Mouse (Mus musculus): Measurements from ENCODE around the gene Dolk. TPM values are rescaled to one million over a fixed set of nuclear protein-coding genes. Genes with fewer than 3 reads are reported as not detected.
A peak's percentile ranks its signal among the peaks of the same experiment; 100 is the strongest.

Gene Dolk
- 10 to 100 TPM; 25.9 to 28.6 TPM for total RNA-seq (2021)

DNA sequence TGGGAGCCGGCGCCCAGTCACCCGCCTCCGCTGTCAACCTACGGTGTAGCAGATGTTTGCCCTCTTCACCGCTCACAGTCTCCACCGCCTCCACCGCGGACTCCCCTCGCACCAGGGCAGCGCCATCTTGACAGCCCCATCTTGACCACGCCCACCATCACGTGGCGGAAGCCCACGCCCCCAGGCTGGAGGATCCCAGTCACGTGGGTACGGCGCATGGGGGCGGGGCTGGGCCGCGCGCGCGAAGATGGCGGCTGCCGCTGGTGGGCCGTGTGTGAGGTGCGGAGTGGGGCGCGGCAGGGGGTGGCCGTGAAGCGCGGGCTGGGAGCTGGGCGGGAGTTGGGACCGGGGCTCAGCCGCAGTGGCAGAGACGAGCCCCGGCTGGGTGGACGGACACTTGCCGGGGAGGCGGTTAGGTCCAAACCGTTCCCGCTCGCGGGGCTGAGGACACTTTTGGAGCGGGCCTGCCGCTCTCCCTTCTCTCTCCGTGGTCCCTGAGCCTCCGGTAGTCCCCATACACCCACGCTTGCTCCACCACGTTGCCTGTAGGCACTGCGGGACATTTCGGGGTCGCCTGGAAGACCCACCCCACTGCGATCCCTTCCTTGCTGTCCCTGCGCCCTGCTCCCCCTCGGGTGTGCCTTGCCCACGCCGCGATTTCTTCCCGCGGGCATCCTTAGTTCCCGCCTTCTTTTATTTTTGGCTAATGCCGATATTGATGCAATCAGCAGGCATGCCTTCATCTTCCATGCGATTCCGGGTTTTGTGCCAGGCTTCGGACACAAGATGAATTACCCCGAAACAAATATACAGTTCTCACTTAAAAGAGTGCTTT is at the start of gene Dolk, which contains the start of gene Nup188:
Gene Dolk (minus strand): TSS at position 143 of the 835 bp plus-strand sequence.
Gene Nup188 (plus strand): TSS at position 206 of the 835 bp plus-strand sequence.
- intact Hi-C loops (cut with DNase I): loop anchor here (5.0 kb wide), 1 partner anchor 159 kb away; no protein-coding TSS in a partner anchor
- DNase-seq: peak; percentile 97 to 99

DNA sequence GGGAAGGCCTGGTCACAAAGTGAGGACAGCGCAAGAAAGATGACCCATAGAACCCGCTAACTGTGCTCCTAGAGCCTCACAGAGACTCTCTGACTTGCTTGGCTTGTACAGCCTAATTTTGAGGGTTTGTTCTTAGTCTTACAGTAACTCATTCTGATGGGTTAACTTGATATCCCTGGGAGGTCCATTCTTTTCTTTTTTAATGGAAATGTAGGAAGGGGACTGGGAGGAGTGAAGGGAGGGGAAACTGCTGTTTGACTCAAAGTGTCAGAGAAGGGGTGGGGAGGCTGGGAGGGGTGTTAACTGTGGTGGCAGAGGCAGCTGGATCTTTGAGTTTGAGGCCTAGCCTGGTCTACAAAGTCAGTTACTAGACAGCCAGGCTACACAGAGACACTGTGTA is 49.2 kb upstream of the Dolk start:
- intact Hi-C loops (cut with DNase I): no loop called here
- no peak for DNase-seq

DNA sequence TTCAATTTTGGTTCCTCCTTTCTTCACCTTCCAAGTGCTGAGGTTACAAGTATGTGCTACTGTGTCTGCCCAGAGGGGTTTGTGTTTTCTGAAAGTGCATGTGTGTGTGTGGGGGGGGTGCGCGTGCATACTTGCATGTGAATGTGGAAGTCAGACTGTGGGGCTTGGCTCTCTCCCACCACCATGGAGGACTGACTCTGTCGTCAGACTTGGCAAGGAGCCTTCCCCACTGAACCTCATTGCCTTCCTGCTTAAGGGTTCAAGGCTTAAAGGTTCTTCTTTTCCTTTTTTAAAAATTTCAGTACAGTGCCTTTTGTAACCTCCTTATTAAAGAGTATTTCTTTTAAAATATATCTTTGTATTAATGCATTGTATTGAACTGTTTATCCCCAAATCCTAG is 42.7 kb upstream of the Dolk start:
- DNase-seq: no peak
- intact Hi-C loops (cut with DNase I): no loop called here

DNA sequence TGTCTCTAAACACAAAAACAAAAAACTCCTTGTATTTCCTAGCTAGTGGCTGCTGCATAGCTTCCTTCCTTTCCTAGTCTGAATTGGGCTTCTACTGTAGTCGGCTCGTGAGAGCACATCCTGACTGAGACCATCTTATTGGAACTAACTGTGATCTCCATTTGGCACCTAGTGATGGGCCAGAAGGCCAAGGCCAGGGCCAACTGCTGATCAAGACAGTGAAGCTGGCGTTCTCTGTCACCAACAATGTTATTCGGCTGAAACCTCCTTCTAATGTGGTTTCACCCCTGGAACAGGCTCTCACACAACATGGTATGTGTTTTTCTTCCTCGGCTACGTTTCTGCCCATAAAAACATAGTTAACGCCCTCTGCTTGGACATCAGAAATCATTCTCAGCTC is 41.1 kb upstream of the Dolk start:
- no peak for DNase-seq
- intact Hi-C loops (cut with DNase I): no loop called here

DNA sequence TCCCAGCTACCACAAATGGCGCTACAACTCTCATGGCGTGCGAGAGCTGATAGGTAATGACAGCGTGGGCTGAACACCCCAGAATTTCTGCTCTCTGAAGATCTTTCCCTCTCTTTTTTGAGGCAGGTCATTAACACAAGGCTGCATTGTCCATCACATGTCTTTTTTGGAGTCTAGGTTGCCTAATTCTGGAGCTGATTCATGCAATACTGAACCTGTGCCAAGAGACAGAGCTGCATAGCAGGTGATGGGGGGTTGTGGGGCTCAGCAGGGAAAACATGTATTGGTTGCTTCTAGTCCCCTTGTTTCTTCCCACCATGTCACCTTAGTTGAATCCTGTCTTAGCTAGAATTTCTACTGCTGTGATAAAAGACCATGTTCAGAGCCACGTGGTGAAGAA is 39.2 kb upstream of the Dolk start:
- intact Hi-C loops (cut with DNase I): no loop called here
- no peak for DNase-seq

DNA sequence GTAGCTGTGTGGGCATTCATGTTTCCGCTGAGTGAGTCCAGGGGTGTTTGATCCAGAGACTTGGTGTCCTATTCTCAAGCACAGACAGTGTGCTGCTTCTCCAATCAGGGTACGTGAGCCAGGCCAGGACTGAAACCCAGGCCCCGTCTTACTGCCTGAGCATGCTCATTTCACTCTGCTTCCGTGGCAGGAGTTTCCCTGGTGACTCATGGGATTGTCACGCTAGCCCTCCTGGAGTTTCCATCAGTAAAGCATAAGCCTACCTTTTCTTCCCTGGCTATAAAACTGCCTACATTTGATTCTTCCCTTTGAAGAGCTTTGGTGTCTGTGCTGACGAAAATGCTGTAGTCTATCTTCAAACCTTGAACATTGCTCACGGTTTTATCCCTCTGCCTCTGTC is 37.0 kb upstream of the Dolk start:
- DNase-seq: no peak
- intact Hi-C loops (cut with DNase I): no loop called here

DNA sequence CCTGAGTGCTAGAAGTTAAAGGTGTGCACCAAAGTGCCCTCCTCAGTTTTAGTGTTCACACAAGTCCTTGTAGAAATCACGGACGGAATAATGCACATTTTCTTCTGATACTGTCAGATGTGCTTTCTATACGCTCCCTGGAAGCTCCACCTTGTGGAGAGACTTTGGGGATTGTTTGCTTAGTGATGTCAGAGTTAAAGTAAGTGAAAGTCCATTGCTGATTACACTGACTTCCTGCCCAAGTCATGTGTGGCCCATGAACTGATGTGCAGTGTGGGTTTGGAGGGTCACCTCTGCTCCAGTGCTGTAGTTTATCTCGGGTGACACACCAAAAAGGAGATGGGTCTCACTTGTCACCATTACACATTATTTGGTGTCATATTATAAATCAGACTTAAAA is 33.1 kb upstream of the Dolk start:
- DNase-seq: no peak
- intact Hi-C loops (cut with DNase I): no loop called here

DNA sequence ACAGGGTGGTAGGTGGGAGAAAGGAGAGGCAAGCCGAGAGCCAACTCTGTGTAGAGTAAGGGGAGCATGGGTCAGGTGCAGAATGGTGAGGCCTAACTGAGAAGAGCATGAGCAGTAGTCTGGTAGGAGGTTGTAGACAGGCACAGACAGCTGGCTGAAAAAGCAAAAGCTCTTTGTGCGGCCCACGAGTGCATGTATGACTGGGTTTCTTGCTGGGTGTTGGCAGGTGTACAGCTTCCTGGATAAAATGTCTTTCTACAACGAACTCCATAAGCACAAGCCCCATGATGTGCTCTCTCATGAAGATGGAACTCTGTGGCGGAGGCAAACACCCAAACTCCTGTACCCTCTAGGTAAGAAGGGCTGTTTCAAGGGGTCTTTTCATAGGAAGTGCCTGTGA is 30.8 kb upstream of the Dolk start:
- intact Hi-C loops (cut with DNase I): no loop called here

DNA sequence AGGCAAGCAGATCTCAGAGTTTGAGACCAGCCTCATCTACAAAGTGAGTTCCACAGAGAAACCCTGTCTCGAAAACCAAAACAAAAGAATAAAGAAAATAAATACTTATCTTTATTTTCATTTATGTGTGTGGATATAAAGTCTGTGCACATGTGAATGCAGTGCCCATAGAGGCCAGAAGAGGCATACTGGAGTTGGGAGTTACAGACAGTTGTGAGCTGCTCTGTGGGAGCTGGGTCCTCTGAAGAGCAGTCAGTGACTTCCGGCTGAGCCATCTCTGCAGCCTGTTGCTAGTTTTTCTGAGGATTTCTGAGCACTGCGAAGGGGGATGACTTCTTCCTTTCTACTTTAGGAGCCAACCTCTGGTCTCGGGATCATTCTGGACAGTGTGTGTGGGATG is 30.0 kb upstream of the Dolk start:
- no peak for DNase-seq
- intact Hi-C loops (cut with DNase I): no loop called here

More for the DNA sequence above, 30.8 kb upstream of the Dolk start:
- DNase-seq: no peak

DNA sequence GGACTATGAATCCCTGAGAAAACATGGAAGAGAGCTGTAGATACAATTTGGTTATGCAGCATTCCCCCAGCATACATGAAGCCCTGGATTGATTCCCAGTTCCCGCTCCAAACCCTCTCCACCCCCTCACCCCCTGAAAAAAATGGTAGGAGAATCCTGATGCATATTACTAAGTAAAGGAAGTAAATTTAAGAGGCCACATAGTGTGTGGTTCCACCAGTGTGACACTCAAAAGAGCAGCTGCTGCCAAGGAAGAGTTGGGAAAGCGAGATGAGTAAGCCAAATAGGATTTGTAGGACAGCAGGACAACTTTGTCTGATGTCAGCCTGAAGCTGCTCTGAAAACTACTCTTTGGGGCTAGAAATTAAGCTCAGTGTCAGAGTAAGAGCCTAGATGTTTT is 25.3 kb upstream of the Dolk start:
- no peak for DNase-seq
- intact Hi-C loops (cut with DNase I): no loop called here

DNA sequence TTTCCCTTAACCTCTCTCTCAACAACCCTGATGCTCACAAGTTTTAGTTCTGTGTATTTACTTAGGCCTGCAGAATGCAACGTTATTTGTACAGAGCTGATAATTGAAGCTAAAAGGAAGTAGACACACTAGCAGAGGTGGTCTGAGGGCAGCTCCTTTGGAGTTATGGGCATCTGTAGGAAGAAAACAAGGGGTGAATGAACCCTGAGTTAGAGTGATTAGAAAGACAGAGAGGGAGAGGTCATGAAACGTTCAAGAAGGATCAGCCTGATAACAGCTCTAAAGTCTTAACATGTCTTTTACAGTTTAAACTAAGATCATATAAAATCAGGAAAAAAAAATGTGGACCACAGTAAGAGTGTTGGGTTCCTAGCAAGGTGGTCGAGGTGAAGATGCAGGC is 23.2 kb upstream of the Dolk start:
- intact Hi-C loops (cut with DNase I): no loop called here
- no peak for DNase-seq

DNA sequence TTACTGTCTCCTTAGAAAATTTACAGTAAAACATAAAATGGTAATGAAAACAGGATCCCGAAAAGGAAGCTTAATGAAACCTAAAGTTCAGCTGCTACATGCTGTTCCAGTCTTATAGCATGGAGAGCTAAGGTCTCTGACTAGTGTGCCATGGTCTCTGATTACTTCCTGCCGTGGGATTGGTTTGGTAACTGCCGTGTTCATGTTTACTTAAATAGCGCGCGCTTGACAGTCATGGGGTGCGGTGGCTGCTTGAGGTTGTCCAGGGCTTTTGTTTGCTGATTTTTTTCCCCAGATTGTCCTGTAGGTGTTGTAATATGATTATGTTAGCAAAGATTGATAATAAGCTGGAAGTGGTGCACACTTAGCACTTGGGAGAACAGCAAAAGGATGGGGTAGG is 20.0 kb upstream of the Dolk start:
- intact Hi-C loops (cut with DNase I): no loop called here
- no peak for DNase-seq

DNA sequence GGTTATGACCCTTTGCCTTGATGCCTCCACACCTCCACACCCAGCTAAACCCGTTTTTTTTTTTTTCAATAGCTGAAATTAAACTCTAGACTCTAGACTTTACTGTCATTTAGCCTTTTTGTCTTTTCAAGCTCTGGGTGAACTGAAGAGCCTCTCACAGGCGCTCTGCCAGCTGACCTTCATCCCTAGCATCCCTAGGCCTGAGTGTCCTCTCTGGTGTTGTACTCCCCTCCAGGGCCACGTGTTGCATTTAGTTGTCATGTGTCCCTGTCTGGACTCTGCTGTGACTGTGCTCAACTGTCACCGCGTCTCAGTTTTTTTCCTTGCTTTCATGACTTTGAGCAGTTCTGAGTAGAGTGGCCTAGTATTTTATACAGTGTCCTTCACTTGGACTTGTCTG is 13.8 kb upstream of the Dolk start:
- intact Hi-C loops (cut with DNase I): no loop called here
- no peak for DNase-seq

DNA sequence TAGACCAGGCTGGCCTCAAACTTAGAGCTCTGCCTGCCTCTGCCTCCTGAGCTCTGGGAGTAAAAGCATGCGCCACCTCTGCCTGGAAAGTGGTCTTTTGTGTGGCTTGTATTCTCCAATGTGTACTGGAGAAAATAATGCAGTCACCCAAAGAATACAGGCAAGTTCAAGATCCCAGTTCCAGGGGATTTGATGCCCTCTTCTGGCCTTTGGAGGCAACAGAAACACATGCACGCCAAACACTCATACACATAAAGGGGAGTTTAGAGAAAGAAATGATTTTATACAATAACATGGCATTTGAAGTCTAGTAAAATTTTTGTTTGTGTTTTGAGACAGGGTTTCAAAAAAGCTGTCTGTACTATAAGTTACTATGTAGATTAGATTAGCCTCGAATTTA is 13.4 kb upstream of the Dolk start:
- peak; percentile 10 to 23 for DNase-seq
- intact Hi-C loops (cut with DNase I): no loop called here

DNA sequence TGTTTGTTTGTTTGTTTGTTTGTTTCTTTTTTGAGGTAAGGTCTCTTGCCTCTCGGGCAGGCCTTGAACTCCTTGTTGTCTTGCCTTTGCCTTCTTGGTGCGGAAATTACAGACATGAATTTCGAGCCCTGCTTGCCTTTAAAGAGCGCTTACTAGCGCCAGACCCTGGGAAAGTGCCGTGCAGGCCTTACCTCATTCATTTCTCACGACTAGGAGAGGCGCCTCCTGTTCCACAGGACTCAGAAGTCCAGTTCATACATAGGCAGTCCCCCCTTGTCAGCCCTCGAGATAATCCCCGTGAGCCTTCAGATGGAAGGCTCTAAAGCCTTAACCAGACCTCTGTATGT is 866 bp upstream of the Dolk start:
- DNase-seq: peak in 1 of 2 experiments; percentile 11
- intact Hi-C loops (cut with DNase I): loop anchor here (5.0 kb wide), 1 partner anchor 160 kb away; no protein-coding TSS in a partner anchor

DNA sequence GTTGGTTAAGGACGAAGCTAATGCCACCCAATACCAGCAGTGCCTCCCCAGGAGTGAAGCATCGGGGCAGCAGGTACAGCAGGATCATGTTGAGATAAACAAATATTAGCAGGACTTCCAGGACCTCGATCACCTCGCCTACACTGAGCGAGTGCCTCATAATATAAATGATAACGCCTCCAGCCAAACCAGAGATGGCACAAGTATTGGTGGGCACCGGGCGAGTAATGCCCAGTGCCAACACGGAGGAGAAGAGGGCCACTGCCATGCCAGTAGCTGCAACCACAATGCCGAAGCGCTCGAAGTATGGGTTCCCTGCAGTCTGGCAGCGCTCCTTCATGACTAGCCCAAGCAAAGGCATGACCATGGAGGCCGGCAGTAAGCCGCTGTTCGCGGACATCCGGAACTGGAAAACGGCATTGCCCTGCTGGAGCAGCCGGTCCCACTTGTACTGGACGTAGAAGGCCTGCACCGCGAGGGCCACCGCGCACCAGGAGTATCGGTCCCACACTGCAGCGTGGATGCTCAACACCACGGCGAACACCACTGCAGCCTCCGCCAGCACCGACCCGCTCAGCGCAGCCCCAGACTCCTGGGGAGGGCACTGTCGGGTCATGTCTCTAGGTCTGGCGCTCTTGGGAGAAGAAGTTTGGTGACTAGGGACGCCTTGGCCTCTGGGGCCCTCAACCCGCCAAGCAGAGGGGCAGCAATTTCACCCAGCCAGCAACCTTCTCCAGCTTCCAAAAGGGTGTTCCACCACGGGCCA is 535 bp downstream of the Dolk start:
- DNase-seq: no peak
- intact Hi-C loops (cut with DNase I): loop anchor here (5.0 kb wide), 1 partner anchor 158 kb away; no protein-coding TSS in a partner anchor

DNA sequence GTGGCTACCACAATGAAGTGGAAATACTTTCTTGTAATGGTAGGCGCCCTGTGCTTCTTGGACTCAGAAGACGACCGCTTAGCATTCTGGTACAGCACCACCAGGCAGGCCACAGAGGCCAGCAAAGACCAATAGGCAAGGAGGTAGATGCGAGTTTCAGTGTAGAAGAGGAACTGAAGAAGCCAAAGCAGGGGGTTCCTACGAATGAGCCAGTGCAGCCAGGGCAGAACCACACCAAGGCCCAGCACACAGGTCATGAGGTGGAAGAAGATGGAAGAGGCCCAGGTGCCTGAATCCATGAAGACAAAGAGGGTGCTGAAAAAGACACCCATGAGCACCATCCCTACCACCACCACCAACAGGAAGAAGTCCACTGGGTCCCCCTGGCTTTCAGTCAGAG is 1.1 kb downstream of the Dolk start:
- intact Hi-C loops (cut with DNase I): loop anchor here (5.0 kb wide), 1 partner anchor 158 kb away; no protein-coding TSS in a partner anchor
- no peak for DNase-seq

DNA sequence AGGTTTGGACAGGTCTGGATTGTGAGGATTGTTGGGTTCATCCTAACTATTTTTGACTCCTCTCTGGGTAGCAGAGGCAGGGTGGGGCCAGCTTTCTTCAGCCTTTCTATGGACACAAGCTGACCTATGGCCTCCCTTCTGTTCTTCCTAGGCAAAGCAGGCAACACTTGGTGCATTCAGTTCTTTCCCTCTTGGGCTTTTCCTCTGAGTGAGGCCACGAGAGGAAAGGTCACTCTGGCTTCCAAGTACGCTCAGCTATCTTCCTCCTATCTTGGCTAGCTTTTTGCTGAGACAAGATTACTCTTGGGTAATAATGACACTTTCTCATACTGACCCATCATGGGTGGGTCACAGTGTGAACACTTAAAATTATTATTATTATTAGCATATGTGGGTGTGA is 2.9 kb downstream of the Dolk start:
- intact Hi-C loops (cut with DNase I): no loop called here
- no peak for DNase-seq

DNA sequence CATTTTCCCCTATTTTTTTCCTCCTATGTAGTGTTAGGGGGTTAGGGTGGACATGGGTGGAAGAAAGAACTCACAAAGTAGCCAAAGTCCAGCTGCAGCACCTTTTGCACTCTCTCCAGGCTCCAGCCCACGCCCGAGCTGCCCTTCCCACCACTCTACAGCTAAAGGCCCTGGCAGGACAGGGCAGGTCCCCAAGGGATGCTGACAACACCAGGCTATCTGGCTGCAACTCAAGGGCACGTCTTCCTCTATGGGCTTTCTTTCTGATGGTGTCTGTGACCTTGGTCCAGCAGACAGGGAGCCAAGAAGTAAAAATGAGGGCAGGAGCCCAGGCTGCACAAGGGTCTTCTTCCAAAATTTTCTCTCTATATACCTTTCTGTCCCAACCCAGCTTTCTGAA is 4.5 kb downstream of the Dolk start:
- no peak for DNase-seq
- intact Hi-C loops (cut with DNase I): no loop called here

DNA sequence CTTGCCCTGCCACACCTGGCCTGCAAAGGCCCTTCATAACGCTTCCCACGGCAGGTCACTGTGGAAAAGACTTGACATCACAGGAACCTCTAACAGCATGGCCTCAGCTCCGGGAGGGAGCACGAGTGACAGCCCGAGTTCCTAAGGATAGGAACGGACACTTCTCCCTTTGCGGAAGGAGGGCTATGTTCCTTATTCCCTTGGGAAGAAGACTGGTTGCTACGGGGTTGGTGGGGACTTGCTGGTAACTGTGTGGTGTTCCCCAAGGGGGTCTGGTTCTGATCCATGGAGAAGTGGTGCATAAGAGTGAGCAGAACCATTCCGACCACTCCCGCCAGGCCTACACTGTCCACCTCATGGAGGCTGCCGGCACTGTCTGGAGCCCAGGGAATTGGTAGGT is 5.4 kb downstream of the Dolk start, which contains the start of gene Gm28038:
Gene Gm28038 (plus strand): TSS at position 301 of the 400 bp plus-strand sequence.
- intact Hi-C loops (cut with DNase I): no loop called here
- DNase-seq: no peak

DNA sequence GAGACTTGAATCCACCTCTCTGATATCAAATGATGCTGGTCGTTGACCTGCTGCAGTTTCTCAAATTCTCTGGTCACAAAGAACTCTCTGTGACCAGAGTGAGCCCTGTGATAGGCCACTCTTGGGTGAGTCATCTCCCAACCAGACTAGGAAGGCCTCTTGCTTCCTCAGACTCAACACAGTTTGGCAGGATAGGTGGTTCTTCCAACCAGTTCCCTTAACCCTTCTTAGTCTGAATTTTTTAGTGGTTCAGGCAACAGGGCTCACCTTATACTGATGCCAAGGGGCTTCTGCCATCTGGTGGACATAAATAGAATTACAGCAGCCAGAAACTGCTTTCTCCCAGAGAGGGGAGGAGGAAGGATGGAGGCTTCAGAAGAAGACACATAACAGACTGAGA is 16.0 kb downstream of the Dolk start:
- peak; percentile 87 to 88 for DNase-seq
- intact Hi-C loops (cut with DNase I): loop anchor here (2.0 to 5.0 kb wide), 3 partner anchors 63 to 141 kb away; partner anchors contain the start of gene Spout1

All from heart, postnatal 10 days (tissue).